In genomic region chr7:6172674-6173244, GRCm38 (mm10) we compare ENCODE assay signal across 8 mouse cellular contexts. TPM values are rescaled to one million over a fixed set of nuclear protein-coding genes. Genes with fewer than 3 reads are reported as not detected.
A peak's percentile ranks its signal among the peaks of the same experiment; 100 is the strongest.
DNase-seq lines count a peak whose midpoint lies in the region; ATAC-seq and TF ChIP-seq lines count a peak whose summit lies in the region.

No protein-coding gene starts in this region.

- H3K4me3 ChIP-seq in kidney, embryonic 16.5 days (ENCODE audit: low read length), result peak overlapping the region; percentile 74
- peak overlapping the region; percentile 82 to 94 for H3K4me3 ChIP-seq in ES-E14 (ENCODE audit: insufficient read depth in 1 of 2, low read depth in 1 of 2, low read length in 2 of 2, poor library complexity in 1 of 2, severe bottlenecking in 1 of 2)
- peak overlapping the region; percentile 68 for H3K4me3 ChIP-seq in embryonic facial prominence, embryonic 12.5 days
- peak overlapping the region; percentile 67 for H3K4me3 ChIP-seq in limb, embryonic 12.5 days (replicated peaks)

- ATAC-seq in kidney, embryonic 16.5 days (ENCODE audit: low FRiP score, low TSS enrichment), result peak; percentile 29
- ATAC-seq in embryonic facial prominence, embryonic 12.5 days (ENCODE audit: insufficient number of reproducible peaks, insufficient read depth, low FRiP score, low TSS enrichment), result peak; percentile 31
- peak; percentile 16 for ATAC-seq in limb, embryonic 12.5 days (ENCODE audit: insufficient number of reproducible peaks, insufficient read depth, low FRiP score, low TSS enrichment, low read depth)

- no peak for DNase-seq in kidney, postnatal 4 days
- peak; percentile 43 for DNase-seq in ES-E14 (ENCODE audit: low read depth, low spot score)
- peak; percentile 79 for DNase-seq in retina, postnatal 7 days (ENCODE audit: low read depth, low spot score)
- no peak for DNase-seq in spleen, postnatal 14 days (ENCODE audit: low spot score in 2 of 2)
- DNase-seq in testis, postnatal 14 days (ENCODE audit: low spot score), result no peak

- in situ Hi-C loops in ES-E14 (cut with MboI; ENCODE audit: low sequenced_read_pairs in 2 of 2, unreplicated experiment in 2 of 2), result no loop called here

- peak overlapping the region; percentile 75 for H3K9ac ChIP-seq in kidney, embryonic 16.5 days (replicated peaks; ENCODE audit: low read length)
- H3K9ac ChIP-seq in ES-E14 (ENCODE audit: insufficient read depth, low read depth, low read length, poor library complexity, severe bottlenecking), result peak overlapping the region; percentile 93
- H3K9ac ChIP-seq in embryonic facial prominence, embryonic 12.5 days, result peak overlapping the region; percentile 72
- peak overlapping the region; percentile 75 for H3K9ac ChIP-seq in limb, embryonic 12.5 days (replicated peaks)

- WGBS in kidney, embryonic 16.5 days, result under 1% methylated on average over 27 of the region's 28 CpGs
- under 1% methylated on average over 28 of the region's 28 CpGs for WGBS in embryonic facial prominence, embryonic 12.5 days
- under 1% methylated on average over 28 of the region's 28 CpGs for WGBS in limb, embryonic 12.5 days

- peak overlapping the region; percentile 95 for H3K4me2 ChIP-seq in kidney, embryonic 16.5 days (replicated peaks; ENCODE audit: low read depth, low read length)
- H3K4me2 ChIP-seq in embryonic facial prominence, embryonic 12.5 days (replicated peaks), result peak overlapping the region; percentile 67
- peak overlapping the region; percentile 76 for H3K4me2 ChIP-seq in limb, embryonic 12.5 days

- no peaks in the 10 kb centered on the region for H3K9me3 ChIP-seq in kidney, embryonic 16.5 days (ENCODE audit: low read length)
- H3K9me3 ChIP-seq in ES-E14 (ENCODE audit: control insufficient read depth, insufficient read depth, low read depth, low read length), result no peaks in the 10 kb centered on the region
- H3K9me3 ChIP-seq in embryonic facial prominence, embryonic 12.5 days, result no peaks in the 10 kb centered on the region
- H3K9me3 ChIP-seq in limb, embryonic 12.5 days, result no peaks in the 10 kb centered on the region

- peaks cover 8% of the 10 kb centered on the region; the same call in 1 of the 2 replicates for H3K36me3 ChIP-seq in kidney, embryonic 16.5 days (ENCODE audit: insufficient read depth, low read length)
- H3K36me3 ChIP-seq in ES-E14 (ENCODE audit: control insufficient read depth, insufficient read depth, low read length, poor library complexity, severe bottlenecking), result peaks cover 11% of the 10 kb centered on the region
- peaks cover 11% of the 10 kb centered on the region for H3K36me3 ChIP-seq in embryonic facial prominence, embryonic 12.5 days
- H3K36me3 ChIP-seq in limb, embryonic 12.5 days, result peaks cover 14% of the 10 kb centered on the region; the same call in 1 of the 2 replicates

- peaks cover 15% of the 10 kb centered on the region for H3K4me1 ChIP-seq in kidney, embryonic 16.5 days (ENCODE audit: insufficient read depth, low read length)
- peaks cover 0 to 4% of the 10 kb centered on the region in 2 experiments; a peak in 2 of 4 replicates for H3K4me1 ChIP-seq in ES-E14 (ENCODE audit: control insufficient read depth in 2 of 2, insufficient read depth in 2 of 2, low read length in 2 of 2, poor library complexity in 1 of 2)
- peaks cover 7% of the 10 kb centered on the region; the same call in 1 of the 2 replicates for H3K4me1 ChIP-seq in embryonic facial prominence, embryonic 12.5 days
- no peaks in the 10 kb centered on the region for H3K4me1 ChIP-seq in limb, embryonic 12.5 days (replicated peaks)

- H3K27me3 ChIP-seq in kidney, embryonic 16.5 days (ENCODE audit: insufficient read depth, low read length), result no peaks in the 10 kb centered on the region
- no peaks in the 10 kb centered on the region for H3K27me3 ChIP-seq in embryonic facial prominence, embryonic 12.5 days
- no peaks in the 10 kb centered on the region for H3K27me3 ChIP-seq in limb, embryonic 12.5 days

- H3K27ac ChIP-seq in kidney, embryonic 16.5 days (ENCODE audit: low read length), result peak overlapping the region; percentile 91; the same call in 1 of the 2 replicates
- H3K27ac ChIP-seq in ES-E14 (ENCODE audit: insufficient read depth, low read depth, low read length, poor library complexity, severe bottlenecking), result peak overlapping the region; percentile 92
- H3K27ac ChIP-seq in embryonic facial prominence, embryonic 12.5 days, result peak overlapping the region; percentile 63
- H3K27ac ChIP-seq in limb, embryonic 12.5 days, result peak overlapping the region; percentile 53; the same call in 1 of the 2 replicates

TF ChIP-seq in ES-E14, 5 proteins besides CTCF, POLR2A, EP300 and RAD21:
- TF ChIP-seq CHD2 (IDR thresholded peaks at IDR 0.05; ENCODE audit: low read depth, low read length) (peak; percentile 81), ZC3H11A (IDR thresholded peaks at IDR 0.05; ENCODE audit: borderline replicate concordance, low read depth, low read length) (no peak), MAFK (IDR thresholded peaks at IDR 0.05; ENCODE audit: insufficient read depth, low read depth, low read length) (no peak), ZNF384 (IDR thresholded peaks at IDR 0.05; ENCODE audit: low read depth, low read length) (no peak)

RNA-seq across cellular contexts. Expression of gene Zfp444, which starts 0.7 kb away (rescaled TPM):
- polyA plus RNA-seq in kidney, embryonic 16.5 days (2015; fragmentation: Nextera tagmentation; extraction: Ambion mirVana), result 69.9 and 73.5 TPM in 2 replicates
- total RNA-seq in ES-E14 (2012; rRNA removed), result 16.6 and 21.6 TPM in 2 replicates
- polyA plus RNA-seq in embryonic facial prominence, embryonic 12.5 days (2016; fragmentation: Nextera tagmentation; extraction: Ambion mirVana), result 80.2 and 80.4 TPM in 2 replicates
- 73.5 and 81.0 TPM in 2 replicates for polyA plus RNA-seq in limb, embryonic 12.5 days (2016; fragmentation: Nextera tagmentation; extraction: Ambion mirVana)

RNA-seq across cellular contexts. Expression of gene Zfp787, which starts 17.0 kb away (rescaled TPM):
- 27.7 and 31.8 TPM in 2 replicates for polyA plus RNA-seq in kidney, embryonic 16.5 days (2015; fragmentation: Nextera tagmentation; extraction: Ambion mirVana)
- 20.9 and 29.0 TPM in 2 replicates for total RNA-seq in ES-E14 (2012; rRNA removed)
- 31.9 and 33.8 TPM in 2 replicates for polyA plus RNA-seq in embryonic facial prominence, embryonic 12.5 days (2016; fragmentation: Nextera tagmentation; extraction: Ambion mirVana)
- 35.2 and 36.1 TPM in 2 replicates for polyA plus RNA-seq in limb, embryonic 12.5 days (2016; fragmentation: Nextera tagmentation; extraction: Ambion mirVana)

RNA-seq across cellular contexts. Expression of gene Galp, which starts 24.1 kb away (rescaled TPM):
- polyA plus RNA-seq in kidney, embryonic 16.5 days (2015; fragmentation: Nextera tagmentation; extraction: Ambion mirVana), result not detected in 2 replicates
- total RNA-seq in ES-E14 (2012; rRNA removed), result not detected in 2 replicates
- polyA plus RNA-seq in embryonic facial prominence, embryonic 12.5 days (2016; fragmentation: Nextera tagmentation; extraction: Ambion mirVana), result not detected in 2 replicates
- polyA plus RNA-seq in limb, embryonic 12.5 days (2016; fragmentation: Nextera tagmentation; extraction: Ambion mirVana), result not detected in 2 replicates

RNA-seq across cellular contexts. Expression of gene Zscan5b, which starts 49.3 kb away (rescaled TPM):
- not detected in 2 replicates for polyA plus RNA-seq in kidney, embryonic 16.5 days (2015; fragmentation: Nextera tagmentation; extraction: Ambion mirVana)
- 2.1 and 3.3 TPM in 2 replicates for total RNA-seq in ES-E14 (2012; rRNA removed)
- polyA plus RNA-seq in embryonic facial prominence, embryonic 12.5 days (2016; fragmentation: Nextera tagmentation; extraction: Ambion mirVana), result not detected in 2 replicates
- not detected in 2 replicates for polyA plus RNA-seq in limb, embryonic 12.5 days (2016; fragmentation: Nextera tagmentation; extraction: Ambion mirVana)

Comparison
In these comparisons a context has a peak if more than half of its experiments do, and no peak if none do; other contexts are left out.
1. DNase-seq: peak in ES-E14 (single experiment) and retina, postnatal 7 days (single experiment); none in kidney, postnatal 4 days (0 of 2), spleen, postnatal 14 days (0 of 2) and testis, postnatal 14 days (single experiment).
2. Peak in every context shown above with its lines, with median percentiles within 50 percentile points of each other: ATAC-seq, H3K27ac ChIP-seq, H3K4me2 ChIP-seq, H3K4me3 ChIP-seq and H3K9ac ChIP-seq.